Mouse (Mus musculus) hindbrain, embryonic 15.5 days (tissue): ENCODE measurements around the gene Tcea3. TPM values are rescaled to one million over a fixed set of nuclear protein-coding genes. Genes with fewer than 3 reads are reported as not detected.

Source experiments
- ATAC-seq: fragments of 200-750 bp; cut with Nextera tagmentation; 2 replicates; pipeline ENCODE4 v1.8.0; 2017; ENCODE audit warnings: low read depth, moderate number of reproducible peaks, moderate TSS enrichment; ENCODE audit not compliant: low FRiP score
- H3K27ac ChIP-seq: fragments of 300-500 bp; sonication (generic); replicated peaks from 2 replicates; pipeline ENCODE4 v1.5.1; 2015; ENCODE audit warnings: mild to moderate bottlenecking, inconsistent platforms
- H3K27me3 ChIP-seq: fragments of 300-500 bp; sonication (generic); 2 replicates; pipeline ENCODE4 v1.6.1; 2015; ENCODE audit warnings: control low read depth, inconsistent platforms
- H3K36me3 ChIP-seq: fragments of 300-500 bp; sonication (generic); 2 replicates; pipeline ENCODE4 v1.6.1; 2015; ENCODE audit warnings: control low read depth, inconsistent platforms
- H3K4me1 ChIP-seq: fragments of 300-500 bp; sonication (generic); replicated peaks from 2 replicates; pipeline ENCODE4 v1.6.1; 2015; ENCODE audit warnings: control low read depth, inconsistent platforms
- H3K4me2 ChIP-seq: fragments of 300-500 bp; sonication (generic); 2 replicates; pipeline ENCODE4 v1.6.1; 2015; ENCODE audit warnings: moderate library complexity, mild to moderate bottlenecking, inconsistent platforms
- H3K4me3 ChIP-seq: fragments of 300-500 bp; sonication (generic); 2 replicates; pipeline ENCODE4 v1.5.1; 2015; ENCODE audit warnings: mild to moderate bottlenecking, inconsistent platforms
- H3K9ac ChIP-seq: fragments of 300-500 bp; sonication (generic); 2 replicates; pipeline ENCODE4 v1.6.1; 2015; ENCODE audit warnings: inconsistent platforms
- H3K9me3 ChIP-seq: fragments of 300-500 bp; sonication (generic); 2 replicates; pipeline ENCODE4 v1.6.1; 2016; ENCODE audit warnings: control low read depth, inconsistent platforms
- WGBS: fragments of 180-500 bp; shearing (Covaris S2); methylation state at CpG from one replicate; pipeline ENCODE4 v1.1.7; 2015; 5-methylcytosine and 5-hydroxymethylcytosine counted together
- polyA plus RNA-seq: library from polyadenylated mRNA; unstranded; fragments of >200 nt; fragmentation: Nextera tagmentation; extraction: Ambion mirVana; gene quantifications from 2 replicates; pipeline ENCODE4 v1.2.1, GENCODE M21; 2015

The Tcea3 gene
- polyA plus RNA-seq, 1 experiment from 2014 or later: 2.4 TPM

DNA sequence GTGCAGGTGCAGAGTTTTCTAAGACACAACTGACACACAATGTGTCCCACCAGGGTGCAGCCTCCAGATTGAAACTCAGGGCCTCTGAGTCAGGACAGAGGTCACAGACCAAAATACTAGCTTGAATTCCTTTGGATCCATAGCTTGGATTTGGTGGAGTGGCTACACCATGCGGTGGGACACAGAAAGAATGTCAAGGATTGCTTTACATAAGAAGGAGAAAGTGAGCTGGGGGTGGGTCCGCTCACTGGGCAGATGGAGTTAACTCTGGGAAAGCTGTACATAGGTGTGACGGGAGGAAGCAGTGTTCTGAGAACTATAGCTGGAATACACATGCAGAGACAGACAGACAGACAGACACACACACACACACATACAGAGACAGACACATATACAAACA, 12.4 kb downstream of the Tcea3 start:
- whole genome bisulfite sequencing: 57% methylated on average over 3 of the region's 3 CpGs
- no peak overlapping the region for H3K4me2 ChIP-seq

GRCm38 (mm10) chr4:136260491-136261180, 13.1 kb downstream of the Tcea3 start:
- Histone ChIP-seq H3K9ac (no peak overlapping the region), H3K4me2 (0 out of 2 replicates have a peak overlapping the region, but pooled peaks have one; percentile 21), H3K27me3 (no peaks in the 10 kb centered on the region), H3K9me3 (no peaks in the 10 kb centered on the region), H3K27ac (no peak overlapping the region), H3K4me3 (no peak overlapping the region), H3K4me1 (peaks cover 5% of the 10 kb centered on the region), H3K36me3 (no peaks in the 10 kb centered on the region)
- 34% methylated on average over 10 of the region's 10 CpGs for WGBS
- peak; percentile 76; the same call in 1 of the 2 replicates for ATAC-seq

More for the DNA sequence above, 12.4 kb downstream of the Tcea3 start:
- H3K4me3 ChIP-seq: no peak overlapping the region
- peaks cover 5% of the 10 kb centered on the region for H3K4me1 ChIP-seq
- no peak for ATAC-seq
- no peaks in the 10 kb centered on the region for H3K27me3 ChIP-seq
- H3K9me3 ChIP-seq: no peaks in the 10 kb centered on the region
- no peak overlapping the region for H3K27ac ChIP-seq
- H3K36me3 ChIP-seq: no peaks in the 10 kb centered on the region
- H3K9ac ChIP-seq: no peak overlapping the region

DNA sequence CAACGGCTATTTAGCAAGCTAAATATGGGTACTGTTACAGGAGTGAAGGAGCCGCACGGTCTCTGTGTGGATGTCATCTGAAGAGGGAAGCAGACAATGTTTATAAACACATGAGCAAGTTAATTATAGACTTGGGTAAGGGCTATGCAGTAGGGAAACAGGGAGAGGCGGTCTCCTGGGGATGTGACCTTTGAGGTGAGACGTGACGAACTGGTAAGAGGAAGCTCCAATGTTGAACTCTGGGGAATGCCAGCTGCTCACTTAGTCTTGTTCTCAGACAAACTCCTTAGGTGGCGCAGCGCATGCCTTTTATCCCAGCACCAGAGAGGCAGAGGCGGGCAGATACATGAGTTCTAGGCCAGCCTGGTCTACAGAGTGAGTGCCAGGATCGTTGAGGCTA, 14.4 kb downstream of the Tcea3 start:
- 81% methylated on average over 10 of the region's 10 CpGs for WGBS
- Histone ChIP-seq H3K36me3 (no peaks in the 10 kb centered on the region), H3K27ac (no peak overlapping the region), H3K4me3 (no peak overlapping the region), H3K9me3 (no peaks in the 10 kb centered on the region), H3K4me2 (no peak overlapping the region), H3K27me3 (no peaks in the 10 kb centered on the region), H3K4me1 (peaks cover 5% of the 10 kb centered on the region), H3K9ac (no peak overlapping the region)
- ATAC-seq: no peak

DNA sequence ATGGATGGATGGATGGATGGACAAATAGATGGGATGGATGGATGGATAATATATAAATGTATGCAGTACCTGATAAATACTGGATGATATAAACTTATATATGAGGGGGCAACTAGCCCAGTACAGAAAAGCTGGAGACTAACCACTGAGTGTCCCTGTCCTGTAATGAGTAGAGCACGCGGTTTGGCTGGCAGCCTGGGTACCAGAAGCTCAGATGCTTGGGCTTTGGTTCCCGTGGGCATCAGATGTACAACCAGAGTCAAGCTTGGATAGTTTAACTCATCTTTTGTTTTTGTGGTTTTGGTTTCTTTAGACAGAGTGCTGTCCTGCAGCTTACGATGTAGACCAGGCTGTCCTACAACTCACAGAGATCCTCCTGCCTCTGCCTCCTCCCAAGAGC, 16.0 kb downstream of the Tcea3 start:
- Histone ChIP-seq H3K9ac (no peak overlapping the region), H3K36me3 (no peaks in the 10 kb centered on the region), H3K9me3 (no peaks in the 10 kb centered on the region), H3K4me3 (no peak overlapping the region), H3K27ac (no peak overlapping the region), H3K4me2 (no peak overlapping the region), H3K27me3 (no peaks in the 10 kb centered on the region), H3K4me1 (peaks cover 5% of the 10 kb centered on the region)
- ATAC-seq: no peak
- 95% methylated on average over 4 of the region's 4 CpGs for WGBS

DNA sequence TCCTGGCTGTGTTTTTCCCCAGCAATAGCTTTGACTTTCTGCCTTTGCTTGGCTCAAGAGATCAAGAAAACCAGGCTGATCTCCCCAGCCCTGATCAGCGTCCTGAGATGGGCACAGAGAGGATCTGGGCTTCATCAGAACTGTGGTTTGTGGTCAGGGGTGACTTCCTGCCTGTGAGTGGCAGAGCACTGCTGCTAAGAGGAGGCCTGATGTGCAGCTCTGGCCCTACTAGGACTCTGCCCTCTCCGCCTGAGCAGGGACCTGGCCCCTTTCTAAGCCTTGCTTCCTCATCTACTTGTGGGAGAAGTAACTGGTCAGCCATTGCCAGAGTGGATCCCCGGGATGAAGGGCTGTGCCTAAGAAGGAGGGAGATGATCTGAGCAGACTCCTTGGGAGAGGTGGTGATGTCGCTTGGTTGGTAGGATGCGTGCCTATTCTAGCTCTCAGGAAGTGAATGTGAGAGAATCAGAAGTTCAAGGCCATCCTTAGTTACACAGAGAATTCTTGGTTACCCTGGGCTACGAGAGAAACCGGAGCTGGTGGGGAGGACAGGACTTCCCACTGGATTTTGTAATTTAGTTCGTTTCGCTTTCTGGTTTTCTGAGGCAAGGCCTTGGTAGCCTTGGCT, 19.3 kb downstream of the Tcea3 start:
- no peak overlapping the region for H3K4me3 ChIP-seq
- WGBS: 84% methylated on average over 9 of the region's 9 CpGs
- no peak overlapping the region for H3K9ac ChIP-seq
- H3K27ac ChIP-seq: no peak overlapping the region
- H3K36me3 ChIP-seq: no peaks in the 10 kb centered on the region
- no peak for ATAC-seq
- no peaks in the 10 kb centered on the region for H3K27me3 ChIP-seq
- H3K4me1 ChIP-seq: no peaks in the 10 kb centered on the region
- H3K4me2 ChIP-seq: no peak overlapping the region
- no peaks in the 10 kb centered on the region for H3K9me3 ChIP-seq

DNA sequence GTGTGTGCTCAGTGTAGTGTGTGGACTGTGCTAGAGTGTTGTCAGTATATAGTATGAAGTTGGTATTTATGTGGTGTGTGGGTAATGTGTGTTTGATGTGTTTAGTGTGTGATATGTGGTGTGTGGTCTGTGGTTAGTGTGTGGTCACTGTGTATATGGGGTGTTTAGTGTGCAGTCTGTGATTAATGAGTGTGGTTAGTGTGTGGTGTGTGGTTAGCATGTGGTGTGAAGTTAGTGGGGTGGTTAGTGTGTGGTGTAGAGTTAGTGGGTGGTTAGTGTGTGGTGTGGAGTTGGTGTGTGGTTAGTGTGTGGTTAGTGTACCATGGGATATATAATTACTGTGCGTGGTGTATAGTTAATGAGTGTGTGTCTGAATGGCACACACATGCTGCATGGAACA, 21.4 kb downstream of the Tcea3 start:
- ATAC-seq: no peak
- H3K36me3 ChIP-seq: no peaks in the 10 kb centered on the region
- H3K9me3 ChIP-seq: no peaks in the 10 kb centered on the region
- no peaks in the 10 kb centered on the region for H3K27me3 ChIP-seq
- H3K9ac ChIP-seq: no peak overlapping the region
- no peak overlapping the region for H3K27ac ChIP-seq
- H3K4me2 ChIP-seq: no peak overlapping the region
- no peaks in the 10 kb centered on the region for H3K4me1 ChIP-seq
- H3K4me3 ChIP-seq: no peak overlapping the region
- WGBS: 89% methylated on average over 1 of the region's 1 CpGs

GRCm38 (mm10) chr4:136270648-136271047, 23.1 kb downstream of the Tcea3 start:
- Histone ChIP-seq H3K9me3 (no peaks in the 10 kb centered on the region), H3K36me3 (no peaks in the 10 kb centered on the region), H3K4me3 (no peak overlapping the region), H3K4me2 (no peak overlapping the region), H3K4me1 (no peaks in the 10 kb centered on the region), H3K27me3 (no peaks in the 10 kb centered on the region), H3K27ac (no peak overlapping the region), H3K9ac (no peak overlapping the region)
- 77% methylated on average over 8 of the region's 8 CpGs for WGBS
- ATAC-seq: no peak

DNA sequence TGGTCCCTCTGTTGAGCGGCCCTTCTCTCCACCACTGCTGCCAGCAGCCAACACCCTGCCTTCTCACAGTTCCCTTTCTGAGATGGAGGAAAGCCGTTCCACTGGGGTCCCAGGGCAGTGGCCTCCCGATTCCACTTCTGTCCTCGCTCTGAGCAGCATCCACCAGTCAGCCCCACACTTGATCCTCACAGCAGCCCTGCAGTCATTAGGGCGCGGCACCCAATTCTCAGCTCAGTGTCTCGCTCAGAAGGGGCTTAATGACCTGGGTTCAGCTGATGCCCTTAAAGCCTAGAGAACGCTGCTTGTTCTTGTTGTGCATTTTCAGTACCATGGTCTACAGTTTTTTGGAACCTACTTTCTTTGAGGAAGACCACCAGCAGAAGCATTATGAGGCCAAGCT, 33.6 kb downstream of the Tcea3 start:
- H3K27me3 ChIP-seq: no peaks in the 10 kb centered on the region
- peaks cover 27% of the 10 kb centered on the region for H3K4me1 ChIP-seq
- H3K4me2 ChIP-seq: no peak overlapping the region
- H3K27ac ChIP-seq: no peak overlapping the region
- H3K4me3 ChIP-seq: no peak overlapping the region
- no peak overlapping the region for H3K9ac ChIP-seq
- 92% methylated on average over 8 of the region's 8 CpGs for WGBS
- ATAC-seq: no peak
- no peaks in the 10 kb centered on the region for H3K36me3 ChIP-seq
- no peaks in the 10 kb centered on the region for H3K9me3 ChIP-seq

- Histone ChIP-seq H3K27ac (no peak overlapping the region), H3K4me1 (peaks cover 31% of the 10 kb centered on the region), H3K36me3 (no peaks in the 10 kb centered on the region), H3K9ac (no peak overlapping the region), H3K4me2 (no peak overlapping the region), H3K9me3 (no peaks in the 10 kb centered on the region), H3K4me3 (no peak overlapping the region), H3K27me3 (no peaks in the 10 kb centered on the region)
- 62% methylated on average over 9 of the region's 9 CpGs for WGBS
- no peak for ATAC-seq
These were observed 34.1 kb downstream of the Tcea3 start for GRCm38 (mm10) chr4:136281611-136282010.

- Histone ChIP-seq H3K4me2 (no peak overlapping the region), H3K36me3 (peaks cover 5% of the 10 kb centered on the region), H3K9me3 (no peaks in the 10 kb centered on the region), H3K27ac (peak overlapping the region; percentile 84), H3K9ac (no peak overlapping the region), H3K27me3 (no peaks in the 10 kb centered on the region), H3K4me3 (no peak overlapping the region), H3K4me1 (peaks cover 41% of the 10 kb centered on the region)
- ATAC-seq: no peak
- 17% methylated on average over 10 of the region's 10 CpGs for WGBS
These were observed 35.3 kb downstream of the Tcea3 start for GRCm38 (mm10) chr4:136282621-136283480.

DNA sequence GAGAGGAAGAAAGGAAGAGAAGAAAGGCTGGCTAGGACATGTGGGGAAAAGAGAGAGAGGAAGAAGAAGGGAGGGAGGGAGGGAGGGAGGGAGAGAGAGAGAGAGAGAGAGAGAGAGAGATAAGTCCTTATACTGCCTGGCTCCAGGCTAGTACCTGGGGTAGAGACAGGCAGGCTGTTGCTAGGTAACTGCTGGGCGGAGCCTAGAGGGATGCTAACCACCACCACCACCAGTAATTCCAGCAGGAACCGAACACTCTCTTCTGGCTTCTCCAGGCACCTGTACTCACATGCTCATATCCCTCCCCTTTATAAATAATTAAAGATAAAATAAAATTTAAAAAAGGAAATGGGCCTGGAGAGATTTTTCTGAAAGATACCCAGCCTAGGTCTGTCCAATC, 36.3 kb downstream of the Tcea3 start:
- H3K4me2 ChIP-seq: peak overlapping the region; percentile 90
- peaks cover 14% of the 10 kb centered on the region for H3K36me3 ChIP-seq
- WGBS: 20% methylated on average over 2 of the region's 2 CpGs
- no peaks in the 10 kb centered on the region for H3K9me3 ChIP-seq
- peaks cover 5% of the 10 kb centered on the region for H3K27me3 ChIP-seq
- peak overlapping the region; percentile 84 for H3K27ac ChIP-seq
- 0 out of 2 replicates have a peak, but pooled peaks have one; percentile 35 for ATAC-seq
- no peak overlapping the region for H3K9ac ChIP-seq
- H3K4me1 ChIP-seq: peaks cover 41% of the 10 kb centered on the region
- peak overlapping the region; percentile 61 for H3K4me3 ChIP-seq

DNA sequence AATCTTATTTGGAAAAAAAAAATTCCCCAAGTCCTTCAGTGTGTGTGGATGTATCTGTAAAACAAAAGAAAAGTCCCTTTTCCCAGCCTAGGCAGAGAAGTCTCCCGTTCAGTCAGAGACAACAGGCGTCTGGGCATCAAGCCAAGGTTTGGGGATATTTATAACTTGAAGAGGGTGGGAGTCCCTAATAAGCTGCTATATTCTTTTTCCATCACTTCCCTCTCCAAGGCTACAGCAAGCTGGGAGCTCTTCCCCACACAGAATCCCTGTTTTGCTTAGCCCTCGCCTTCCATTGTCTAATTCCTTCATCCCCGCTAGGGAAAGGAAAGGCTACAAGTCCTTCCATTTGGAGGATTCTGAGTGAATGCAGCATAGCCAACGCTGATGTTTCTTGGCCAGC, 36.9 kb downstream of the Tcea3 start, which contains the start of gene Zfp46:
Gene Zfp46, plus strand, starts transcription at position 229 of the 400 bp plus-strand sequence.
- H3K4me1 ChIP-seq: peaks cover 41% of the 10 kb centered on the region
- H3K4me2 ChIP-seq: peak within 1 kb of the TSS; percentile 90
- 22% methylated on average over 5 of the region's 5 CpGs for WGBS
- peak within 1 kb of the TSS; percentile 68 for H3K9ac ChIP-seq
- no peaks in the 10 kb centered on the region for H3K9me3 ChIP-seq
- H3K27ac ChIP-seq: peak within 1 kb of the TSS; percentile 84
- no peak for ATAC-seq
- H3K4me3 ChIP-seq: peak within 1 kb of the TSS; percentile 61
- H3K27me3 ChIP-seq: peaks cover 10% of the 10 kb centered on the region
- peaks cover 20% of the 10 kb centered on the region for H3K36me3 ChIP-seq
